Mouse (Mus musculus) small intestine, adult 2 months (tissue): ENCODE measurements around the gene Itgb7. TPM values are rescaled to one million over a fixed set of nuclear protein-coding genes. Genes with fewer than 3 reads are reported as not detected.
"Not testable (repeated sequence)": the region's sequence is repeated elsewhere in the genome, so short reads cannot be mapped to it uniquely, and the experiment has no call there.

Experiments used
- H3K27ac ChIP-seq: fragments of 200-500 bp; 2 replicates; pipeline ENCODE4 v1.5.1; 2012; ENCODE audit warnings: low read depth, low read length, control low read depth, inconsistent platforms; ENCODE audit not compliant: insufficient read depth
- H3K27me3 ChIP-seq: fragments of 200-500 bp; 2 replicates; pipeline ENCODE4 v1.6.1; 2012; ENCODE audit warnings: mild to moderate bottlenecking, moderate library complexity, low read length, inconsistent platforms; ENCODE audit not compliant: control insufficient read depth, insufficient read depth
- H3K36me3 ChIP-seq: fragments of 200-500 bp; 2 replicates; pipeline ENCODE4 v1.6.1; 2012; ENCODE audit warnings: mild to moderate bottlenecking, low read length, control low read depth, inconsistent platforms; ENCODE audit not compliant: control insufficient read depth, insufficient read depth
- H3K4me1 ChIP-seq: fragments of 200-500 bp; 2 replicates; pipeline ENCODE4 v1.6.1; 2012; ENCODE audit warnings: low read length, inconsistent platforms, mixed read lengths; ENCODE audit not compliant: control insufficient read depth, insufficient read depth, insufficient read length
- H3K4me3 ChIP-seq: fragments of 200-500 bp; 2 replicates; pipeline ENCODE4 v1.5.1; 2012; ENCODE audit warnings: low read depth, mild to moderate bottlenecking, control low read depth, inconsistent platforms, low read length, moderate library complexity
- CTCF ChIP-seq: fragments of 200-500 bp; IDR thresholded peaks from 2 replicates; pipeline ENCODE4 v1.5.1; 2012; ENCODE audit warnings: low read depth, mild to moderate bottlenecking, control low read depth, inconsistent platforms, low read length, moderate library complexity, mixed read lengths; ENCODE audit not compliant: insufficient replicate concordance, insufficient read length; ENCODE audit errors: extremely low read depth
- POLR2A ChIP-seq: fragments of 200-500 bp; IDR thresholded peaks from 2 replicates; pipeline ENCODE4 v1.6.1; 2012; ENCODE audit warnings: low read depth, mild to moderate bottlenecking, control low read depth, inconsistent platforms, low read length, moderate library complexity
- WGBS: fragments of 180-500 bp; shearing (Covaris S2); methylation state at CpG from one replicate; pipeline ENCODE4 v1.1.7; 2018; 5-methylcytosine and 5-hydroxymethylcytosine counted together
- polyA plus RNA-seq: library from polyadenylated mRNA; depleted of rRNA; stranded (reverse); fragments of >200 nt; gene quantifications from 2 replicates; pipeline ENCODE4 v1.2.3, GENCODE M21; 2012

Gene Itgb7
- polyA plus RNA-seq, 1 experiment: 23.2 TPM

DNA sequence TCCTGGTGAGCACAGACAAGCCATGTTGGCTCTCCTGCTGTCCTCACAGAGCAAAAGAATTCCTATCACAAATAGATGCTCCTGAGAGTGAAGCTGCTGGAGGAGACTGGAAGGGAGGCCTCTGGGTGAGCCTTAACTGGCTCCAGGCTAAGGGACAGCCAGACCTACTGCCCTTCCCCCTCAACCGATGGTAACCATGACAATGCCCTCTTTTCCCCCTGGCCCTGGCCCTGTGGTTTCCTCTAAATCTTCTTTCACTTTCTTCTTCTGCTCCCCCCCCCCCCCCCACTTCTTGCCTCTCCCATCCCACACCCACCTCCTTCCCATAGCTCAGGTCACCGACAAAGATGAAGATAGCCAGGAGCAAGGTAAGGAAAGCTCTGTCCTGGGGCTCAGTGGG lies 2.2 kb upstream of the Itgb7 start:
- WGBS: 22% methylated on average over 2 of the region's 2 CpGs
- TF ChIP-seq POLR2A: no peak
- no peak for TF ChIP-seq CTCF
- no peak overlapping the region for H3K27ac ChIP-seq

DNA sequence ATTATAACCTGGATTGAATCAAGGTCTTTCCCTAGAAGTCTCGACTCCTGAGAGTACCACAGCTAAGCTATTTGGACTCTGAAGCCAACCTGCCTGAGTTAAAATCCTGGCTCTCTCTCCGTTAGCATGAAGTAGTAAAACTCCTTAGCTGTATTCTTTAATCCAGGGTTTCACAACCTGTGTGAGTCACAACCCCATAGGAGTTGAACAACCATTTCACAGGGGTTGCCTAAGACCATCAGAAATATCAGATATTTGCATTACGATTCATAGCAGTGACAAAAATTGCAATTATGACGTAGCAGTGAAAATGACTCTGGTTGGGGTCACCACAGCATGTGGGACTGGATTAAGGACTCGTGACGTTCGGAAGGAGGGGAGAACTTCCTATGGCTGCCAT lies 1.0 kb upstream of the Itgb7 start:
- 85% methylated on average over 7 of the region's 7 CpGs for WGBS
- Histone ChIP-seq H3K27me3 (no peaks in the 10 kb centered on the region), H3K27ac (no peak overlapping the region), H3K36me3 (no peaks in the 10 kb centered on the region), H3K4me1 (peaks cover 13% of the 10 kb centered on the region), H3K4me3 (no peak overlapping the region)
- TF ChIP-seq POLR2A (no peak), CTCF (no peak)

More for the DNA sequence above, 2.2 kb upstream of the Itgb7 start:
- Histone ChIP-seq H3K27me3 (no peaks in the 10 kb centered on the region), H3K4me1 (peaks cover 13% of the 10 kb centered on the region), H3K36me3 (no peaks in the 10 kb centered on the region), H3K4me3 (no peak overlapping the region)

GRCm38 (mm10) chr15:102230408-102231321 lies 1.1 kb downstream of the Itgb7 start:
- no peaks in the 10 kb centered on the region for H3K36me3 ChIP-seq
- H3K27ac ChIP-seq: peak overlapping the region; percentile 36; the same call in 1 of the 2 replicates
- peak overlapping the region; percentile 59 for H3K4me3 ChIP-seq
- H3K4me1 ChIP-seq: peaks cover 10% of the 10 kb centered on the region
- WGBS: 81% methylated on average over 17 of the region's 17 CpGs
- TF ChIP-seq POLR2A (no peak), CTCF (no peak)
- no peaks in the 10 kb centered on the region for H3K27me3 ChIP-seq

DNA sequence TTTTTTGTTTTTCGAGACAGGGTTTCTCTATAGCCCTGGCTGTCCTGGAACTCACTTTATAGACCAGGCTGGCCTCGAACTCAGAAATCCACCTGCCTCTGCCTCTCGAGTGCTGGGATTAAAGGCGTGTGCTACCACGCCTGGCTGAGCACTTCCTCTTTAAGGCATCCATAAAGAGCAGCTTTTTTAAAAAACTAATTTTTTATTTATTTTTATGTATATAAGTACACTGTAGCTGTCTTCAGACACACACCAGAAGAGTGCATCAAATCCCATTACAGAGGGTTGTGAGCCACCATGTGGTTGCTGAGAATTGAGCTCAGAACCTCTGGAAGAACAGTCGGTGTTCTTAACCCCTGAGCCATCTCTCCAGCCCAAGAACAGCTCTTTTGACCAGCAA lies 6.1 kb downstream of the Itgb7 start:
- 64% methylated on average over 6 of the region's 6 CpGs for WGBS
- not testable (repeated sequence) for H3K36me3 ChIP-seq

GRCm38 (mm10) chr15:102224992-102225617 lies 6.6 kb downstream of the Itgb7 start:
- WGBS: 15% methylated on average over 21 of the region's 21 CpGs
- H3K4me1 ChIP-seq: peaks cover 8% of the 10 kb centered on the region
- TF ChIP-seq CTCF: no peak
- TF ChIP-seq POLR2A: no peak
- no peak overlapping the region for H3K27ac ChIP-seq
- no peaks in the 10 kb centered on the region for H3K27me3 ChIP-seq
- H3K4me3 ChIP-seq: peak overlapping the region; percentile 54
- H3K36me3 ChIP-seq: no peaks in the 10 kb centered on the region

More for the DNA sequence above, 6.1 kb downstream of the Itgb7 start:
- not testable (repeated sequence) for H3K4me1 ChIP-seq, H3K4me3 ChIP-seq, H3K27ac ChIP-seq, H3K27me3 ChIP-seq

GRCm38 (mm10) chr15:102224186-102224991 lies 7.4 kb downstream of the Itgb7 start:
- H3K4me1 ChIP-seq: peaks cover 8% of the 10 kb centered on the region
- 4% methylated on average over 42 of the region's 43 CpGs for WGBS
- TF ChIP-seq CTCF: peak; percentile 73
- no peak for TF ChIP-seq POLR2A
- H3K27me3 ChIP-seq: no peaks in the 10 kb centered on the region
- no peaks in the 10 kb centered on the region for H3K36me3 ChIP-seq
- H3K27ac ChIP-seq: no peak overlapping the region
- H3K4me3 ChIP-seq: peak overlapping the region; percentile 54
